Mouse (Mus musculus): Measurements from ENCODE around the gene Cox6b2. TPM values are rescaled to one million over a fixed set of nuclear protein-coding genes. Genes with fewer than 3 reads are reported as not detected.
A peak's percentile ranks its signal among the peaks of the same experiment; 100 is the strongest.

Cox6b2 gene
- polyA plus RNA-seq, 2 experiments, result 81.9 to 119 TPM

- peak; percentile 80 for ATAC-seq (ENCODE audit: insufficient read depth)
- Histone ChIP-seq H3K36me3 (replicated peaks; ENCODE audit: control insufficient read depth, insufficient read depth, low read depth) (no peaks in the 10 kb centered on the region; the same call in 1 of the 2 replicates), H3K9me3 (ENCODE audit: control insufficient read depth, low read length) (no peaks in the 10 kb centered on the region), H3K9ac (replicated peaks) (peak overlapping the region; percentile 58), H3K4me3 (ENCODE audit: insufficient read depth in 1 of 2, low read depth in 2 of 2, low read length in 2 of 2) (peak overlapping the region; percentile 60 to 75), H3K4me2 (ENCODE audit: low read depth) (peak overlapping the region; percentile 63), H3K27me3 (ENCODE audit: control insufficient read depth, insufficient read depth, low read length) (no peaks in the 10 kb centered on the region), H3K4me1 (replicated peaks; ENCODE audit: control insufficient read depth in 2 of 2, insufficient read depth in 2 of 2, low read length in 1 of 2) (peaks cover 42 to 44% of the 10 kb centered on the region in 2 experiments), H3K27ac (peak overlapping the region; percentile 71)
- TF ChIP-seq CTCF (IDR thresholded peaks at IDR 0.05; ENCODE audit: low read depth) (no peak), EP300 (IDR thresholded peaks at IDR 0.05; ENCODE audit: low read depth) (no peak)
- WGBS (ENCODE audit: insufficient replicate concordance), result 3% methylated on average over 30 of the region's 30 CpGs
- DNase-seq (ENCODE audit: low read depth in 3 of 3, low spot score in 3 of 3), result peak in 2 of 3 experiments; percentile 57 to 73
Measured at GRCm38 (mm10) chr7:4751971-4752820, 698 bp downstream of the Cox6b2 start.

- no peak for TF ChIP-seq CTCF (IDR thresholded peaks at IDR 0.05; ENCODE audit: low read depth)
- peak; percentile 51; the same call in 1 of the 2 replicates for TF ChIP-seq EP300 (IDR thresholded peaks at IDR 0.05; ENCODE audit: low read depth)
- WGBS (ENCODE audit: insufficient replicate concordance), result 40% methylated on average over 2 of the region's 2 CpGs
- Histone ChIP-seq H3K36me3 (replicated peaks; ENCODE audit: control insufficient read depth, insufficient read depth, low read depth) (peaks cover 15% of the 10 kb centered on the region), H3K4me3 (ENCODE audit: insufficient read depth in 1 of 2, low read depth in 2 of 2, low read length in 2 of 2) (no peak overlapping the region), H3K4me2 (ENCODE audit: low read depth) (peak overlapping the region; percentile 95), H3K9me3 (ENCODE audit: control insufficient read depth, low read length) (no peaks in the 10 kb centered on the region), H3K9ac (replicated peaks) (peak overlapping the region; percentile 50), H3K27me3 (ENCODE audit: control insufficient read depth, insufficient read depth, low read length) (no peaks in the 10 kb centered on the region), H3K4me1 (replicated peaks; ENCODE audit: control insufficient read depth in 2 of 2, insufficient read depth in 2 of 2, low read length in 1 of 2) (peaks cover 69 to 73% of the 10 kb centered on the region in 2 experiments), H3K27ac (peak overlapping the region; percentile 97)
- ATAC-seq (ENCODE audit: insufficient read depth) (peak; percentile 9), DNase-seq (ENCODE audit: low read depth in 3 of 3, low spot score in 3 of 3) (peak in 1 of 3 experiments; percentile 53)
Measured at GRCm38 (mm10) chr7:4749169-4749568, 3.7 kb downstream of the Cox6b2 start.

GRCm38 (mm10) chr7:4748321-4748720 is 4.6 kb downstream of the Cox6b2 start:
- Histone ChIP-seq H3K9ac (replicated peaks) (peak overlapping the region; percentile 68), H3K4me2 (ENCODE audit: low read depth) (peak overlapping the region; percentile 95), H3K4me3 (ENCODE audit: insufficient read depth in 1 of 2, low read depth in 2 of 2, low read length in 2 of 2) (no peak overlapping the region), H3K4me1 (replicated peaks; ENCODE audit: control insufficient read depth in 2 of 2, insufficient read depth in 2 of 2, low read length in 1 of 2) (peaks cover 74 to 80% of the 10 kb centered on the region in 2 experiments), H3K27ac (peak overlapping the region; percentile 97), H3K9me3 (ENCODE audit: control insufficient read depth, low read length) (no peaks in the 10 kb centered on the region), H3K27me3 (ENCODE audit: control insufficient read depth, insufficient read depth, low read length) (no peaks in the 10 kb centered on the region), H3K36me3 (replicated peaks; ENCODE audit: control insufficient read depth, insufficient read depth, low read depth) (peaks cover 15% of the 10 kb centered on the region)
- no peak for DNase-seq (ENCODE audit: low read depth in 3 of 3, low spot score in 3 of 3)
- no peak for TF ChIP-seq EP300 (IDR thresholded peaks at IDR 0.05; ENCODE audit: low read depth)
- peak; percentile 27 for TF ChIP-seq CTCF (IDR thresholded peaks at IDR 0.05; ENCODE audit: low read depth)
- WGBS (ENCODE audit: insufficient replicate concordance), result 67% methylated on average over 4 of the region's 4 CpGs
- no peak for ATAC-seq (ENCODE audit: insufficient read depth)

GRCm38 (mm10) chr7:4747156-4747899 is 5.6 kb downstream of the Cox6b2 start:
- Histone ChIP-seq H3K4me1 (replicated peaks; ENCODE audit: control insufficient read depth in 2 of 2, insufficient read depth in 2 of 2, low read length in 1 of 2) (peaks cover 72 to 84% of the 10 kb centered on the region in 2 experiments), H3K4me3 (ENCODE audit: insufficient read depth in 1 of 2, low read depth in 2 of 2, low read length in 2 of 2) (peak overlapping the region in 1 of 2 experiments; percentile 17; a peak in 3 of 4 replicates), H3K27me3 (ENCODE audit: control insufficient read depth, insufficient read depth, low read length) (no peaks in the 10 kb centered on the region), H3K36me3 (replicated peaks; ENCODE audit: control insufficient read depth, insufficient read depth, low read depth) (peaks cover 15% of the 10 kb centered on the region), H3K9me3 (ENCODE audit: control insufficient read depth, low read length) (no peaks in the 10 kb centered on the region), H3K27ac (peak overlapping the region; percentile 97), H3K4me2 (ENCODE audit: low read depth) (peak overlapping the region; percentile 95), H3K9ac (replicated peaks) (peak overlapping the region; percentile 68)
- peak; percentile 83 to 86 (median 83) for DNase-seq (ENCODE audit: low read depth in 3 of 3, low spot score in 3 of 3)
- peak; percentile 68 for ATAC-seq (ENCODE audit: insufficient read depth)
- peak; percentile 93 for TF ChIP-seq EP300 (IDR thresholded peaks at IDR 0.05; ENCODE audit: low read depth)
- no peak for TF ChIP-seq CTCF (IDR thresholded peaks at IDR 0.05; ENCODE audit: low read depth)
- 26% methylated on average over 9 of the region's 9 CpGs for WGBS (ENCODE audit: insufficient replicate concordance)

All from liver, embryonic 14.5 days (tissue).